Mouse (Mus musculus) megakaryocyte, embryonic 14.5 days (primary cell): ENCODE data around the gene Nr0b2. TPM values are rescaled to one million over a fixed set of nuclear protein-coding genes. Genes with fewer than 3 reads are reported as not detected.
A peak's percentile ranks its signal among the peaks of the same experiment; 100 is the strongest.
"Not testable (repeated sequence)": the region's sequence is repeated elsewhere in the genome, so short reads cannot be mapped to it uniquely, and the experiment has no call there.

Source experiments
- H3K27me3 ChIP-seq: replicated peaks from 2 replicates; pipeline ENCODE3; 2012; ENCODE audit warnings: inconsistent platforms
- H3K36me3 ChIP-seq: replicated peaks from 2 replicates; pipeline ENCODE3; 2012; ENCODE audit warnings: low read length, inconsistent platforms, mixed read lengths
- H3K4me1 ChIP-seq: 2 replicates; pipeline ENCODE4 v1.6.1; 2012; ENCODE audit warnings: inconsistent platforms
- H3K4me3 ChIP-seq: replicated peaks from 2 replicates; pipeline ENCODE3; 2012; ENCODE audit warnings: moderate library complexity, mild to moderate bottlenecking, inconsistent platforms
- H3K9me3 ChIP-seq: 2 replicates; pipeline ENCODE4 v1.6.1; 2012; ENCODE audit warnings: inconsistent platforms
- FLI1 ChIP-seq: IDR thresholded peaks from 2 replicates; pipeline ENCODE4 v1.6.1; 2012; ENCODE audit warnings: low read length, inconsistent platforms, mixed read lengths
- GATA1 ChIP-seq: IDR thresholded peaks from 3 replicates; pipeline ENCODE4 v1.6.1; 2012; ENCODE audit warnings: mixed read lengths, low read length, inconsistent platforms, borderline replicate concordance
- polyA plus RNA-seq: library from polyadenylated mRNA; stranded (reverse); fragments of >175 nt; gene quantifications from 2 replicates; pipeline ENCODE4 v1.2.3, GENCODE M21; 2012; ENCODE audit warnings: low replicate concordance; ENCODE audit not compliant: insufficient read depth

Nr0b2 gene
- polyA plus RNA-seq: not detected in 2 replicates

GRCm38 (mm10) chr4:133552768-133553447 lies at the start of gene Nr0b2:
Gene Nr0b2, plus strand, starts transcription at chr4:133553376.
- Histone ChIP-seq H3K36me3 (no peaks in the 10 kb centered on the region), H3K27me3 (peaks cover 26% of the 10 kb centered on the region), H3K9me3 (peaks cover 7% of the 10 kb centered on the region), H3K4me1 (peaks cover 26% of the 10 kb centered on the region), H3K4me3 (peak within 1 kb of the TSS; percentile 64)
- TF ChIP-seq GATA1 (no peak), FLI1 (no peak)

- TF ChIP-seq FLI1 (no peak), GATA1 (no peak)
- Histone ChIP-seq H3K4me3 (no peak overlapping the region), H3K36me3 (no peaks in the 10 kb centered on the region), H3K9me3 (no peaks in the 10 kb centered on the region), H3K4me1 (peaks cover 12% of the 10 kb centered on the region), H3K27me3 (peaks cover 91% of the 10 kb centered on the region)
Measured at GRCm38 (mm10) chr4:133504300-133504699, 48.9 kb upstream of the Nr0b2 start.

GRCm38 (mm10) chr4:133504755-133505485 lies 48.3 kb upstream of the Nr0b2 start:
- peaks cover 12% of the 10 kb centered on the region for H3K4me1 ChIP-seq
- TF ChIP-seq FLI1 (no peak), GATA1 (no peak)
- no peaks in the 10 kb centered on the region for H3K36me3 ChIP-seq
- H3K9me3 ChIP-seq: no peaks in the 10 kb centered on the region
- H3K4me3 ChIP-seq: no peak overlapping the region
- peaks cover 85% of the 10 kb centered on the region for H3K27me3 ChIP-seq

GRCm38 (mm10) chr4:133506573-133506972 lies 46.6 kb upstream of the Nr0b2 start:
- Histone ChIP-seq H3K36me3 (no peaks in the 10 kb centered on the region), H3K27me3 (peaks cover 80% of the 10 kb centered on the region), H3K4me1 (peaks cover 8% of the 10 kb centered on the region), H3K4me3 (no peak overlapping the region), H3K9me3 (no peaks in the 10 kb centered on the region)
- TF ChIP-seq FLI1 (no peak), GATA1 (no peak)

- H3K36me3 ChIP-seq: no peaks in the 10 kb centered on the region
- H3K4me1 ChIP-seq: peaks cover 9% of the 10 kb centered on the region; the same call in 1 of the 2 replicates
- TF ChIP-seq FLI1 (no peak), GATA1 (no peak)
- no peaks in the 10 kb centered on the region for H3K9me3 ChIP-seq
- no peak overlapping the region for H3K4me3 ChIP-seq
- H3K27me3 ChIP-seq: peaks cover 64% of the 10 kb centered on the region
Measured at GRCm38 (mm10) chr4:133508990-133509389, 44.2 kb upstream of the Nr0b2 start.

- Histone ChIP-seq H3K36me3 (no peaks in the 10 kb centered on the region), H3K27me3 (peaks cover 56% of the 10 kb centered on the region), H3K4me3 (no peak overlapping the region), H3K9me3 (no peaks in the 10 kb centered on the region), H3K4me1 (peaks cover 3% of the 10 kb centered on the region; the same call in 1 of the 2 replicates)
- TF ChIP-seq GATA1 (no peak), FLI1 (no peak)
Measured at GRCm38 (mm10) chr4:133511050-133511449, 42.1 kb upstream of the Nr0b2 start.

GRCm38 (mm10) chr4:133512511-133512910 lies 40.7 kb upstream of the Nr0b2 start:
- not testable (repeated sequence) for H3K36me3 ChIP-seq, H3K4me3 ChIP-seq, H3K4me1 ChIP-seq, H3K9me3 ChIP-seq
- peaks cover 54% of the 10 kb centered on the region for H3K27me3 ChIP-seq

- Histone ChIP-seq H3K4me1 (peaks cover 3% of the 10 kb centered on the region; the same call in 1 of the 2 replicates), H3K27me3 (peaks cover 53% of the 10 kb centered on the region), H3K36me3 (no peaks in the 10 kb centered on the region), H3K9me3 (no peaks in the 10 kb centered on the region), H3K4me3 (no peak overlapping the region)
- TF ChIP-seq GATA1 (no peak), FLI1 (no peak)
Measured at GRCm38 (mm10) chr4:133512972-133513371, 40.2 kb upstream of the Nr0b2 start.

GRCm38 (mm10) chr4:133518601-133519368 lies 34.4 kb upstream of the Nr0b2 start, which contains the start of gene Kdf1:
Gene Kdf1, plus strand, starts transcription at chr4:133518963.
- no peaks in the 10 kb centered on the region for H3K36me3 ChIP-seq
- no peaks in the 10 kb centered on the region for H3K9me3 ChIP-seq
- H3K27me3 ChIP-seq: peaks cover 74% of the 10 kb centered on the region
- H3K4me3 ChIP-seq: peak within 1 kb of the TSS; percentile 88
- TF ChIP-seq FLI1: no peak
- TF ChIP-seq GATA1: no peak
- H3K4me1 ChIP-seq: peaks cover 12% of the 10 kb centered on the region

- peak overlapping the region; percentile 88 for H3K4me3 ChIP-seq
- TF ChIP-seq FLI1: no peak
- no peak for TF ChIP-seq GATA1
- no peaks in the 10 kb centered on the region for H3K9me3 ChIP-seq
- H3K4me1 ChIP-seq: peaks cover 12% of the 10 kb centered on the region
- H3K27me3 ChIP-seq: peaks cover 79% of the 10 kb centered on the region
- no peaks in the 10 kb centered on the region for H3K36me3 ChIP-seq
Measured at GRCm38 (mm10) chr4:133519369-133519665, 33.9 kb upstream of the Nr0b2 start.
